Mouse (Mus musculus): ENCODE data around the gene Prdx5.

- TF ChIP-seq POLR2A (IDR thresholded peaks at IDR 0.05; ENCODE audit: borderline replicate concordance, extremely low read depth, low read depth, low read length): no peak
- no peak for TF ChIP-seq CTCF (IDR thresholded peaks at IDR 0.05; ENCODE audit: insufficient read depth, low read length)
Observed at GRCm38 (mm10) chr19:6877965-6878364, 31.9 kb downstream of the Prdx5 start.
